Mouse (Mus musculus) neural tube, embryonic 11.5 days (tissue): ENCODE results near the gene Slc16a4. TPM values are rescaled to one million over a fixed set of nuclear protein-coding genes. Genes with fewer than 3 reads are reported as not detected.
"Not testable (repeated sequence)": the region's sequence is repeated elsewhere in the genome, so short reads cannot be mapped to it uniquely, and the experiment has no call there.

Source experiments
- ATAC-seq: fragments of 200-750 bp; cut with Nextera tagmentation; 2 replicates; pipeline ENCODE4 v1.8.0; 2017; ENCODE audit warnings: moderate number of reproducible peaks, mild to moderate bottlenecking, moderate TSS enrichment, moderate library complexity; ENCODE audit not compliant: insufficient read depth, low FRiP score, low TSS enrichment
- DNase-seq: peaks from one replicate; pipeline ENCODE4 v3.0.0-alpha.2; 2015; ENCODE audit warnings: low spot score
- H3K27ac ChIP-seq: fragments of 300-500 bp; sonication (generic); 2 replicates; pipeline ENCODE4 v1.5.1; 2014; ENCODE audit warnings: low read depth, mild to moderate bottlenecking, low read length
- H3K27me3 ChIP-seq: fragments of 300-500 bp; sonication (generic); 2 replicates; pipeline ENCODE4 v1.6.1; 2014; ENCODE audit warnings: mild to moderate bottlenecking, low read length, mixed read lengths; ENCODE audit not compliant: control insufficient read depth, insufficient read depth
- H3K36me3 ChIP-seq: fragments of 300-500 bp; sonication (generic); 2 replicates; pipeline ENCODE4 v1.6.1; 2014; ENCODE audit warnings: mild to moderate bottlenecking, low read length, moderate library complexity, mixed read lengths; ENCODE audit not compliant: control insufficient read depth, insufficient read depth
- H3K4me1 ChIP-seq: fragments of 300-500 bp; sonication (generic); 2 replicates; pipeline ENCODE4 v1.6.1; 2014; ENCODE audit warnings: low read length, mixed read lengths; ENCODE audit not compliant: control insufficient read depth, insufficient read depth
- H3K4me2 ChIP-seq: fragments of 300-500 bp; sonication (generic); 2 replicates; pipeline ENCODE4 v1.6.1; 2014; ENCODE audit warnings: low read depth, mild to moderate bottlenecking, moderate library complexity
- H3K4me3 ChIP-seq: fragments of 300-500 bp; sonication (generic); 2 replicates; pipeline ENCODE4 v1.5.1; 2014; ENCODE audit warnings: low read depth, low read length
- H3K9ac ChIP-seq: fragments of 300-500 bp; sonication (generic); 2 replicates; pipeline ENCODE4 v1.6.1; 2014; ENCODE audit warnings: mild to moderate bottlenecking, low read length
- H3K9me3 ChIP-seq: fragments of 300-500 bp; sonication (generic); 2 replicates; pipeline ENCODE4 v1.6.1; 2016; ENCODE audit warnings: low read length; ENCODE audit not compliant: control insufficient read depth
- WGBS: fragments of 180-500 bp; shearing (Covaris S2); extraction: QIAGEN DNeasy Blood & Tissue Kit; methylation state at CpG from one replicate; pipeline ENCODE4 v1.1.7; 2014; 5-methylcytosine and 5-hydroxymethylcytosine counted together
- polyA plus RNA-seq: library from polyadenylated mRNA; unstranded; fragments of >200 nt; fragmentation: Nextera tagmentation; extraction: Ambion mirVana; gene quantifications from 2 replicates; pipeline ENCODE4 v1.2.1, GENCODE M21; 2014

Slc16a4 gene
- polyA plus RNA-seq, 1 experiment from 2014 or later: 1.6 TPM

- Histone ChIP-seq H3K4me3 (peak within 1 kb of the TSS; percentile 87), H3K9ac (peak within 1 kb of the TSS; percentile 76), H3K36me3 (0 out of 2 replicates have a peak, but pooled peaks cover 2% of the 10 kb centered on the region), H3K4me1 (peaks cover 9% of the 10 kb centered on the region; the same call in 1 of the 2 replicates), H3K27ac (no peak within 1 kb of the TSS), H3K9me3 (no peaks in the 10 kb centered on the region), H3K4me2 (peak within 1 kb of the TSS; percentile 69), H3K27me3 (no peaks in the 10 kb centered on the region)
- peak; percentile 93 for ATAC-seq
- 3% methylated on average over 43 of the region's 43 CpGs for WGBS
- peak; percentile 92 for DNase-seq
Measured at GRCm38 (mm10) chr3:107278479-107279269, 12.4 kb upstream of the Slc16a4 start, which contains the start of gene Lamtor5. Gene Lamtor5 (plus strand): TSS chr3:107278858.

DNA sequence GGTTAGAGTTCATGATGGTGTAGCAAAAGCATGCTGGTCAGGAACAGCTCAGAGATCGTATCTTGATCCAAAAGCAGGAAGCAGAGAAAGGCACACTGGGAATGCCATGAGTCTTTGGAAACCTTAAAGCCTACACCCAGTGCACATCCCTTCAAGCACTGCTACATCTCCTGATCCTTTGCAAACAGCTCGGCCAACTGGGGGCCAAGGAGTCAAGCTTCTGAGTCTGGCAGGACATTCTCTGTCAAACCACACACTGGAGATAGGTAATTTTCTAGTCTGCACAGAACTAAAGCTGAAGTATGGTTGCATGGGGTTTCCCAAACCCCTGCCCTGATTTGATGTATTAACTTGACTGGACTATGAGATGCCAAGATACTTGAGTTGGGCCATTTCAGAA, 4.9 kb upstream of the Slc16a4 start:
- no peaks in the 10 kb centered on the region for H3K9me3 ChIP-seq
- H3K27me3 ChIP-seq: no peaks in the 10 kb centered on the region
- no peak overlapping the region for H3K4me3 ChIP-seq
- 84% methylated on average over 2 of the region's 2 CpGs for WGBS
- H3K36me3 ChIP-seq: peaks cover 2% of the 10 kb centered on the region; the same call in 1 of the 2 replicates
- DNase-seq (no peak), ATAC-seq (no peak)
- H3K27ac ChIP-seq: no peak overlapping the region
- H3K4me2 ChIP-seq: no peak overlapping the region
- H3K9ac ChIP-seq: no peak overlapping the region
- no peaks in the 10 kb centered on the region for H3K4me1 ChIP-seq

DNA sequence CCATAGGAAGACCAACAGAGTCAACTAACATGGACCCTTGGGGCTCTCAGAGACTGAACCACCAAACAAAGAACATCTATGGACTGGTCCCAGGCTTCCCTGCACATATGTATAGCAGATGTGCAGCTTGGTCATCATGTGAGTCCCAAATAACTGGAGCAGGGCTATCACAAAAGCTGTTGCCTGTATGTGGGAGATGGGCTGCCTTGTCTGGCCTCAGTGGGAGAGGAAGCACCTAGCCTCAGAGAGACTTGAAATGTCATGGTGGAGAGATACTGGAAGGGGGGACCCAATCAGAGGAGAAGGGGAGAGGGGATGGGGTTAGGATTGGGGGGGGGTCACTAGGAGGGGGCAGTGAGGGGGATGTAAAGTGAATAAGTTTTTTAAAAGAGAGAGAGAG, 3.7 kb upstream of the Slc16a4 start:
- Histone ChIP-seq H3K36me3 (peaks cover 1% of the 10 kb centered on the region; the same call in 1 of the 2 replicates), H3K27ac (no peak overlapping the region), H3K4me1 (no peaks in the 10 kb centered on the region), H3K4me2 (no peak overlapping the region), H3K9me3 (no peaks in the 10 kb centered on the region), H3K27me3 (no peaks in the 10 kb centered on the region), H3K4me3 (no peak overlapping the region), H3K9ac (no peak overlapping the region)
- ATAC-seq (no peak), DNase-seq (no peak)

DNA sequence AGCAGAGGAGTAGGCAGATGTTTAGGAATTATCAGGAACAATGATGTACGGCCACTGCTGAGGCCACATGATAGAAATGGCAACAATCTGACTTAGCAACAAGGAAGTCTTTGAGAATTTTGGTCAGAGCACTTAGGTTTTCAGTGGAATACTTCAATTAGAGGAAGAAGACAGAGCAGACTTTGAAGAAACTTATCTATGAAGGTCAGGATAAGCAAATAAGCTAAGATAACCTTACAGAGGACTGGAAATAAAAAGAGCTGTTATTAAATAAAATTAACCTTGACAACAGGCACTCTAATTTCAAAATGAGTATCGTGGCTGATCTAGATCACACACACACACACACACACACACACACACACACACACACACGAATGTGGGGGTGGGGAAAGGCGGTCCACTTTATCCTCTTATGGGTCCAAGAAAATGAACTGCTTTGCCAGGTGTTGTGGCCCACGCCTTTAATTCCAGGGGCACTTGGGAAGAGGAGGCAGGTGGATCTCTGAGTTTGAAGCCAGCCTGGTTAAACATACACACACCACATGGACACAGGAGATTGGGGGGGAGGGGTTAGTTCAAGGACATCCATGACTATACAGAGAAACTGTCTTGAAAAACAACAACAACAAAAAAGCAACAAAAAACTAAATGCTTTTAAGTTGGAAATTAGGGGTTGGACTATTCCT, 4.8 kb downstream of the Slc16a4 start:
- no peaks in the 10 kb centered on the region for H3K27me3 ChIP-seq
- H3K9ac ChIP-seq: no peak overlapping the region
- WGBS: 91% methylated on average over 5 of the region's 5 CpGs
- no peak overlapping the region for H3K4me2 ChIP-seq
- no peaks in the 10 kb centered on the region for H3K9me3 ChIP-seq
- DNase-seq (no peak), ATAC-seq (no peak)
- no peaks in the 10 kb centered on the region for H3K36me3 ChIP-seq
- H3K4me3 ChIP-seq: no peak overlapping the region
- H3K27ac ChIP-seq: no peak overlapping the region
- H3K4me1 ChIP-seq: no peaks in the 10 kb centered on the region

DNA sequence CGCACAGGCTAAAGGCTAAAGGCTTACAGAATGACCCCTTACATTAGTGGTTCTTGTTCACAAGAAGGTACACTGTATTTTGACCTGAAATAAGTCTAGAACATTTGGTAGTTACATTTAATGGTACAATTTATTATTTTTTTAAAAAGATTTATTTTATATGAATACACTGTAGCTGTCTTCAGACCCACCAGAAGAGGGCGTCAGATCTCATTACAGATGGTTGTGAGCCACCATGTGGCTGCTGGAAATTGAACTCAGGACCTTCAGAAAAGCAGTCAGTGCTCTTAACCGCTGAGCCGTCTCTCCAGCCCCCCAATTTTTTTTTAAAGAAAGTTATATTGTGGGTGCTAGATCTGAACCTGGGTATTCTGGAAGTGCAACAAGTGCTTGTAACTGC, 5.9 kb downstream of the Slc16a4 start:
- not testable (repeated sequence) for ATAC-seq, H3K4me1 ChIP-seq, H3K9ac ChIP-seq, H3K4me3 ChIP-seq, DNase-seq, H3K27me3 ChIP-seq, H3K36me3 ChIP-seq, H3K4me2 ChIP-seq, H3K27ac ChIP-seq, H3K9me3 ChIP-seq
- 75% methylated on average over 4 of the region's 4 CpGs for WGBS

DNA sequence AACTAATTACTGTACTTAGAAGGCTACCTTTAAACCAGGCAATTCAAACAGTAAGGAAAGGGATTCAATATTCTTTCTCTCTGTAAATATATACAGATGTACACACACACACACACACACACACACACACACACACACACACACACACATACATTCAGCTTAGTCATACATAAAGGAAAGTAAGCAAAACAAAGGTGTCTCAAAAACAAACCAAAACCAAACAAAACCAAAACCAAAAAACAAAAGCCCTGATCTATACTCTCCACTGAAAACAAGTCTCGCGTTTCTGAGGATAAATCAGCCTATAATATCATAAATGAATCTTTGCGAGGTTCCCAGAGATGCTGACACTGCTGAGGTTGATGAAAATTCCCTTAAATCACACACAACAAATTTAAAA, 26.3 kb downstream of the Slc16a4 start:
- Histone ChIP-seq H3K36me3 (no peaks in the 10 kb centered on the region; the same call in 1 of the 2 replicates), H3K9me3 (no peaks in the 10 kb centered on the region), H3K27ac (no peak overlapping the region), H3K4me3 (no peak overlapping the region), H3K9ac (no peak overlapping the region), H3K4me1 (no peaks in the 10 kb centered on the region), H3K4me2 (no peak overlapping the region), H3K27me3 (no peaks in the 10 kb centered on the region)
- DNase-seq: no peak
- no peak for ATAC-seq
- 96% methylated on average over 3 of the region's 3 CpGs for WGBS

- Histone ChIP-seq H3K9ac (no peak overlapping the region), H3K27me3 (no peaks in the 10 kb centered on the region), H3K36me3 (peaks cover 2% of the 10 kb centered on the region; the same call in 1 of the 2 replicates), H3K9me3 (no peaks in the 10 kb centered on the region), H3K4me2 (no peak overlapping the region), H3K4me3 (no peak overlapping the region), H3K27ac (no peak overlapping the region), H3K4me1 (peaks cover 7% of the 10 kb centered on the region; the same call in 1 of the 2 replicates)
- DNase-seq (no peak), ATAC-seq (no peak)
- WGBS: 97% methylated on average over 2 of the region's 2 CpGs
Measured at GRCm38 (mm10) chr3:107321141-107321540, 30.1 kb downstream of the Slc16a4 start.

- ATAC-seq (no peak), DNase-seq (no peak)
- Histone ChIP-seq H3K4me2 (no peak overlapping the region), H3K4me3 (no peak overlapping the region), H3K36me3 (peaks cover 2% of the 10 kb centered on the region; the same call in 1 of the 2 replicates), H3K27me3 (no peaks in the 10 kb centered on the region), H3K27ac (no peak overlapping the region), H3K4me1 (peaks cover 7% of the 10 kb centered on the region; the same call in 1 of the 2 replicates), H3K9me3 (no peaks in the 10 kb centered on the region), H3K9ac (no peak overlapping the region)
Measured at GRCm38 (mm10) chr3:107321776-107322175, 30.7 kb downstream of the Slc16a4 start.
